Mouse (Mus musculus): ENCODE results near the gene Ip6k3.

Ip6k3 gene

DNA sequence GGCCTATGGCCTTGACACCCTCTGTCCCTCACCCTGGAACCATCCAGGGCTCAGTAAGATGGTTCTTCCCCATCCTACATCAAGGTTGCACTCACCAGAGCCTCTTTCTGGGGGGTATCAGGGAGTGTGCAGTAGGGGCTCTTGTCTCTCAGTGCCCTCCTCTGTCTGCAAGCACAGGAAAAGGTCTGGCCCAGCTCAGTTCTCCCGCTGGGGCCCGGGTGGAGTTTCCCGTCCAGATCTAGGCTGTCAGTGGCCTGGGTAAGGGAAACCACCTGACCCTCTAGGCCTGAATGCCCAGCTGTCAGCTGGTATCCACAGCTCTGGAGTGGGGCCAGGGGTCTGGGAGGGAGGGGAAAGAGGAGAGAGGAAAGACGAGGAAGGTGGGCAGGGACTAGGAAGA, at the start of gene Ip6k3:
Gene Ip6k3, minus strand, starts transcription at position 251 of the 400 bp plus-strand sequence.
- peak; percentile 90 for DNase-seq (ENCODE audit: low read depth, low spot score)

DNA sequence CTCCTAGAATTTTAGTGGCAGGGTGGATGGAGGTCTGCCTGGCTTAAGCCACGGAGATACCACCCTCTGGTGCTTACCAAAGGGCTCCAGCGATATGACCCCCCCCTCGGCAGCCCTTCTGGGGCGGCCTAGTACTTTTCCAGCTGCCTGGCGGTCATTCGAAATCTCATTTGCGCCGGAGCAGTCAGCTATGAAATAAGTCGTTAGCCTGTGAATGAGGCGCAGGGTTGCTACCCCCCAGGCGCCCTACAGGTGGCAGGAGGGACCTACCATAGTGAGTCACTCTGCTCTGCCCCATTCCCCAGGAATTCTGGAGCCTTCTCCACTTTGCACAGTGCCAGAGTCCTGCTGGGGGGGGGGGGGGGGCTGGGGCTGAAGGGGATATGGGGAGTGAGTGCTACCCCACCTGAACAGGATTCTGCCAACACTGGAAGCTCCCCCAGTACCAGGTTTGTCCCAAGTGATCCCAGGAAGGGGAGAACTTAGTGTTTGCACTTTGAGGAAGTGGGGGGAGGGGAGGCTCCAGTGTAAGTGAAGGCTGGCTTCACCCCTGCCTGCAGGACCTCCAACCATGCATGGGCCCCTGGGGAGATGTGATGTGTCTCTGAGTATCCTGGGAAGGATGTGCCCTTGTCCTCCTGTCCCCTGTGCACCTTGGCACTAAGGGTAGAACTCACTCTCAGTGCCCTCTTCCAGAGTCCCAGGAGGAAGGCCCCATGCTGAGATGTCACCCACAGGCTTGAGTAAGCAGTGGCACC, 45.4 kb upstream of the Ip6k3 start:
- no peak for DNase-seq (ENCODE audit: low read depth, low spot score)

- DNase-seq (ENCODE audit: low read depth, low spot score) = no peak
These were observed 44.4 kb upstream of the Ip6k3 start for GRCm38 (mm10) chr17:27212006-27212405.

GRCm38 (mm10) chr17:27207113-27207707, 39.6 kb upstream of the Ip6k3 start:
- DNase-seq (ENCODE audit: low read depth, low spot score) = no peak

GRCm38 (mm10) chr17:27204075-27204909, 36.7 kb upstream of the Ip6k3 start, which contains the start of gene Lemd2:
Gene Lemd2 (minus strand): TSS chr17:27204469.
- DNase-seq (ENCODE audit: low read depth, low spot score) = peak; percentile 93

DNA sequence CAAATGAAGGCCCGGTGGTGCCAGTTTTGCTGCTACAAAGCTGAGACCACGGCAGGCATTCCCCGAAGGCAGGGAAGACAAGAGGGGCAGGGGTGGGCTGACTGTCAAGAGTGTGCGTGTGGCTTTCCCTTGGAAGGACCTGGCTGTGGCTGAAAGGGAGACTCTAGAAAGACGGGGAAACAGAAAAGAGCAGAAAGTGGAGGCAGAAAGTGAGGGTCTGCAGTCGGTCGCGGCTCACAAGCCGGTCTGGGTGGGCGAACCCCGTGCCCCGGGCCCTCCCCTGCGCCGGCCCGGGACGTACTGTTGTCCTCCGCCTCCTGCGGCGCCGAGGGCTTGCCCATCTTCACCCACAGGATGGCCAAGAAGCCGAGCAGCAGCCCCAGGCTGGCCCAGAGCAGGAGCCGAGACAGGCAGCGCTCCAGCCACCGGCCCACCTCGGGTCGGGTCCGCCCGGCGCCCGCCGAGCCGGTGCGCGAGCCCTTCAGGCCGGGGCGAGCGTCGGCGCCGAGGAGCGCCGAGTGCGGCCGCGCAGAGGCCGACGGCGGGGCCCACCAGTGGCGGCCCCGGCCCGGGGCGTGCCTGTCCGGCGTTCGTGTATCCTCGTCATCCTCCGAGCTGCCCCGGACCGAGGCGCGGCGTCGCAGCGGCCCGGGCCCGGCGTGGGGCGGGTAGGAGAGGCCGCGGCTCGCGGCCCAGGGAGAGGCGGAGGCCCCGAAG, 35.9 kb upstream of the Ip6k3 start:
- no peak for DNase-seq (ENCODE audit: low read depth, low spot score)

GRCm38 (mm10) chr17:27202919-27203357, 35.3 kb upstream of the Ip6k3 start:
- no peak for DNase-seq (ENCODE audit: low read depth, low spot score)

GRCm38 (mm10) chr17:27201981-27202380, 34.4 kb upstream of the Ip6k3 start:
- no peak for DNase-seq (ENCODE audit: low read depth, low spot score)

DNA sequence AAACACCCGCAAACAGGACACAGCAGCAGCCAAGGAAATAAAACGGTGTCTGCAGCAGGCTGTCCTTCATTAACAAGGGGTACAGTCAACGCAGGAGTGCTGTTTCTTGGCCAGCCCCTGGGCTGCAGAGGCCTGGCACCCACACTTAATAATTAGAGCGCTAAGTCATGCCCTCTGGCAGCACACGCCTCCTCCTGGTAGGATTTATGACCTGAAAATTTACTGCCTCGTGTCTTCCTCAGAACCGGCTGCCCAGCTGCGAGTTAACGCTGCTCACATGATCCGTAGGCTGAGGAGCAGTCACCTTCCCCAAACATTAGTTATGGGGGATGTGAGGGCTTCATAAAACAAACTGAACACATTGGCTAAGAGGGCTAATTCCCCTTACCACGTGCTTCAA, 33.2 kb upstream of the Ip6k3 start:
- DNase-seq (ENCODE audit: low read depth, low spot score) = peak; percentile 80

- no peak for DNase-seq (ENCODE audit: low read depth, low spot score)
These were observed 32.3 kb upstream of the Ip6k3 start for GRCm38 (mm10) chr17:27199864-27200263.

GRCm38 (mm10) chr17:27199205-27199604, 31.6 kb upstream of the Ip6k3 start:
- no peak for DNase-seq (ENCODE audit: low read depth, low spot score)

- DNase-seq (ENCODE audit: low read depth, low spot score) = no peak
These were observed 28.6 kb upstream of the Ip6k3 start for GRCm38 (mm10) chr17:27196206-27196605.

DNA sequence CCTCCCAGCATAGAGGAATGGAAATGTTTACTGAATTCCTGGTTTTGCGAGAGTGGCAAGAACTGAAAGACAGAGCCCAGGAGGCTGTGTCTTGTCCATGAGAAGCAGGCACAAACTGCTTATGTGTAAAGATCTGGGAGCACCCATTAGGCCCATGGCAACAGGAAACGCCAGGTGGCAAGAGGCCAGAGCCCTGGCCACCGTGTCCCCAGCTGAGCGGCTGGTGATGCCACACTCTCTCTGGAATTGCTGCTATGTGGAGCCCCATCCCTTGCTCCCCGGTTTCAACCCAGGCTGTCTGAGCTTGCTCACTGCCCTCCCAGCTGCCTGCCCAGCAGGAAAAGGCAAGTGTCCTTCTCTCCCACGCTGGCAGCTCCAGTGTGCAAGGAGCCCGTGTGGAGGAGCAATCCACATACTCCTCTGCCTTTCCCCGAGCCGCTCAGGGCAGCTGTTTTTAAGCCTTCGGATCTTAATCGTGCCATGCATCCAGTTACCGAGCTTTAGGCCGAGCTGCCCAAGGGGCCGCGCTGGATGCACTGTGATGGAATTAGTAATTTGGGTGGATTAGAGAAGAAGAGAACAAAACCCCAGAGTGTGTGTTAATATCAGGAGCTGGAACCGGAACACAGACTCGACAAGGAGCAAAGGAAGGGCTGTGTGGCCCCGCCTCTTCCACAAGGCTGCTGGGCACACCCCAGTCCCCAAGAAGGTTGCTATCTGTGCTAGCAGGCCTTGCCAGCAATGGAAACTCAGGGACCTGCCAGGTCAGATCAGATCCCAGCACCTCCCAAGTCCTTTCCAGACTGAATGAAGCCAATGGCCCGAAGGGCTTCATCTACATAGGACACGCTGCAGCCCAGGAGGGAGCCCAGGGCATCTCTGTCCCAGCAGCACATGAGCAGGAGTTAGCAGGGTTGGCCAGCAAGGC, 26.9 kb upstream of the Ip6k3 start:
- peak; percentile 72 for DNase-seq (ENCODE audit: low read depth, low spot score)

DNA sequence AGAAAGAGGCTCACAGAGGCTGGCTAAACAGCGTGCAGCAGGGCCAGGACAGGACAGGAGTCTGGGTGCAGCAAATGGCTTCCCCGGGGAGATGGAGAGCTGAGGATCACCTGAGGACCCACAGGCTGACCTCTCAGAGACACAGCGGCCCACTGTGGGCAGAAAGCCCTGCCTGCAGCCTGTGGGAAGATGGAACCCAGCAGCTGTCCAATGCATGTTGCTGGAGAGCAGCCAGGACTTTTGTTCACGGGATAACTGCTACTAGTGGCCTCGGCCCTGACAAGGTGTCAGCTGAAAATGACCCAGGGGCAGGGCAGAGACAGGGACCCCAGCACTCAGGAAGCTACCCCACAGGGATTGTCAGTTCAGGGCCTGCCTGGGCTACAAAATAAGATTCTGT, 24.2 kb upstream of the Ip6k3 start:
- no peak for DNase-seq (ENCODE audit: low read depth, low spot score)

DNA sequence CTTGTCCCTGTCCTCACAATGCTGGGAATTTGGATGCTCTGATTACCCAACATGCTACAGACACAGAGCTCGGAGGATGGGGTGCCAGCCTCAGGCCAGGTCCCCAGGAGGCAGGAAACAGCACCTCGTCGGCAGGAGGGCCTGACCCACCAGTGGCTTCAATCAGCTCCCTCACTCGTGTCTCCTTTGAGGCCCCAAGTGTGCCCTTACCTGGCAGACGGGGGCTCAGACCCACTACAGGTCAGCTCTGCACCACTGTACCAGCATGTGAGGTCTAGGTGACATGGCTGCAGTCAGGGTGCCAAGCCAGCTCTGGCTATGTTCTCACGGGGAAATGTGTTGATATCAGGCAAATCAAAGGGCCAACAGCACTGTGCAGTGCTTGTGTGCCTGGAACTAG, 23.6 kb upstream of the Ip6k3 start:
- DNase-seq (ENCODE audit: low read depth, low spot score) = no peak

GRCm38 (mm10) chr17:27189640-27190216, 22.1 kb upstream of the Ip6k3 start:
- DNase-seq (ENCODE audit: low read depth, low spot score) = peak; percentile 59

- no peak for DNase-seq (ENCODE audit: low read depth, low spot score)
These were observed 21.3 kb upstream of the Ip6k3 start for GRCm38 (mm10) chr17:27188883-27189282.

DNA sequence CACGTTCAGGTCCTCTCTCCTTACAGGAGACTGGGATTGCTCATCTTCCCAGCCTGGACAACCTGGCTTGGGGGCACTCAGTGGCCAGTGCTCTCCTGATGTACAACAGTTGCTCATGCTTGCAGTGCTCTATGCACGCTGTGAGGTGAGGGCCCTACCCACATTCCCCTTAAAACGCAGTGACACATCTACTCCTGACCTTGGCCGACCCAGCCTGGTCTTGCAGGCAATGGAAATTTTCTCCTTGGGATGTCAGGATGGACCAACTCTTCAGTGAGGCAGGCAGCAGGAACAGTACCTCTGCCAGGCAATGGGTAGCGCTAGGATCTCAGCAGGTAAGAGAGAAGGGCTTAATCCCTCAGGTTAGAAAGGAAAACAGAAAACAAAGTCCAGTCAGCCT, 19.5 kb upstream of the Ip6k3 start:
- DNase-seq (ENCODE audit: low read depth, low spot score) = no peak

- no peak for DNase-seq (ENCODE audit: low read depth, low spot score)
These were observed 18.5 kb upstream of the Ip6k3 start for GRCm38 (mm10) chr17:27186068-27186467.

DNA sequence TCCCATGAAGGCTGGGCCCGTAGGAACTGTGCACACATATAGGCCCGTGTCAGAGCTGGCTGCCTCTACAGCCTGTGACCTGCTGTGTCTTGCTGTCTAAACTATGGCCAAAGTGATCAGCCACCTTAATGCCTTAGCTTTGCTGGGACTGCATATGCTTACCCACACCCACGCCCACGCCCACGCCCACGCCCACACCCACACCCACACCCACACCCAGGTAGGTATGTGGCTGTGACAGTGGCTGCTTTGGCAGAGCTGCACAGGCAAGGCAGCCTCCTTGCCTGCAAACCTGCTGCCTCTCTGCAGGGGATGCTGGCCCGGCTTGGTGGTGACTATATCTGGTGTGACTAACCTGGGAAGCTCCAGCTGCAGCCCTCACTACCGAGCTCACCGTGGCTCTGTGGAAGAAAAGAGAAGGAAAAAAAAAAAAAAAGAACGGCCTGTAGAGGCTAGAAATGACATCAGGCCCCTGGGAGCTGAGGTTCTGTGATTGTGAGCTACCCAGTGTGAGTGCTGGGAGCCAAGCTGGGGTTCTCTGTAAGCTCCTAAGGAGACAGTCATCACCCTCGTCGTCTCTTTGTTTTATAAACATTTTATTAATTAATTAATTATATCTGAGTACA, 16.2 kb upstream of the Ip6k3 start:
- no peak for DNase-seq (ENCODE audit: low read depth, low spot score)

All from skeletal muscle tissue, adult 2 months (tissue).